Mouse (Mus musculus) liver, embryonic 14.5 days (tissue): ENCODE results near the gene Creb5. TPM values are rescaled to one million over a fixed set of nuclear protein-coding genes. Genes with fewer than 3 reads are reported as not detected.

Experiments
- ATAC-seq: fragments of 200-750 bp; cut with Nextera tagmentation; 2 replicates; pipeline ENCODE4 v1.8.0; 2017; ENCODE audit warnings: moderate number of reproducible peaks, mild to moderate bottlenecking, moderate library complexity; ENCODE audit not compliant: insufficient read depth
- DNase-seq, 3 experiments: peaks; one replicate each; pipeline ENCODE4 v3.0.0-alpha.2; 2012 to 2013; ENCODE audit warnings: low read depth in 3 of 3, low spot score in 3 of 3
- H3K27ac ChIP-seq: fragments of 300-500 bp; sonication (generic); 2 replicates; pipeline ENCODE4 v1.5.1; 2014; ENCODE audit warnings: moderate library complexity, mild to moderate bottlenecking, control low read depth, inconsistent platforms
- H3K27me3 ChIP-seq: fragments of 300-500 bp; sonication (generic); 2 replicates; pipeline ENCODE4 v1.6.1; 2014; ENCODE audit warnings: mild to moderate bottlenecking, low read length, moderate library complexity; ENCODE audit not compliant: control insufficient read depth, insufficient read depth
- H3K36me3 ChIP-seq: fragments of 300-500 bp; sonication (generic); replicated peaks from 2 replicates; pipeline ENCODE4 v1.6.1; 2014; ENCODE audit warnings: low read depth; ENCODE audit not compliant: control insufficient read depth, insufficient read depth
- H3K4me1 ChIP-seq, 2 experiments: fragments of 200-500 bp in 1 of 2; fragments of 300-500 bp in 1 of 2; sonication (generic) in 1 of 2; replicated peaks; 2 replicates each; pipeline ENCODE4 v1.6.1; 2012 to 2014; ENCODE audit warnings: antibody characterized with exemption in 1 of 2, inconsistent platforms in 1 of 2, low read length in 1 of 2; ENCODE audit not compliant: control insufficient read depth in 2 of 2, insufficient read depth in 2 of 2
- H3K4me2 ChIP-seq: fragments of 300-500 bp; sonication (generic); 2 replicates; pipeline ENCODE4 v1.6.1; 2014; ENCODE audit warnings: low read depth, mild to moderate bottlenecking, control low read depth, moderate library complexity
- H3K4me3 ChIP-seq, 2 experiments: fragments of 200-500 bp in 1 of 2; fragments of 300-500 bp in 1 of 2; sonication (generic) in 1 of 2; 2 replicates each; pipeline ENCODE4 v1.5.1; 2012 to 2014; ENCODE audit warnings: low read depth in 2 of 2, low read length in 2 of 2, mild to moderate bottlenecking in 2 of 2, control low read depth in 1 of 2, inconsistent platforms in 1 of 2, moderate library complexity in 1 of 2; ENCODE audit not compliant: insufficient read depth in 1 of 2
- H3K9ac ChIP-seq: fragments of 300-500 bp; sonication (generic); replicated peaks from 2 replicates; pipeline ENCODE4 v1.6.1; 2014; ENCODE audit warnings: mild to moderate bottlenecking, control low read depth, moderate library complexity
- H3K9me3 ChIP-seq: fragments of 300-500 bp; sonication (generic); 2 replicates; pipeline ENCODE4 v1.6.1; 2016; ENCODE audit warnings: low read length, mixed read lengths; ENCODE audit not compliant: control insufficient read depth
- CTCF ChIP-seq: IDR thresholded peaks from 2 replicates; pipeline ENCODE4 v1.5.1; 2016; ENCODE audit warnings: antibody characterized with exemption, low read depth, control low read depth
- EP300 ChIP-seq: IDR thresholded peaks from 2 replicates; pipeline ENCODE4 v1.6.1; 2016; ENCODE audit warnings: antibody characterized with exemption, low read depth
- WGBS: fragments of 180-500 bp; shearing (Covaris S2); extraction: QIAGEN DNeasy Blood & Tissue Kit; methylation state at CpG from one replicate; pipeline ENCODE4 v1.1.7; 2014; ENCODE audit not compliant: insufficient replicate concordance; 5-methylcytosine and 5-hydroxymethylcytosine counted together
- polyA plus RNA-seq, 2 experiments: library from polyadenylated mRNA; depleted of rRNA in 1 of 2; stranded (reverse) in 1 of 2; unstranded in 1 of 2; fragments of >200 nt; fragmentation: Nextera tagmentation in 1 of 2; extraction: Ambion mirVana in 1 of 2; gene quantifications; 2 replicates each; pipeline versions ENCODE4 v1.2.1 to v1.2.3; 2012 to 2014

Gene Creb5
- polyA plus RNA-seq, 2 experiments, result 0.04 to 0.06 TPM

DNA sequence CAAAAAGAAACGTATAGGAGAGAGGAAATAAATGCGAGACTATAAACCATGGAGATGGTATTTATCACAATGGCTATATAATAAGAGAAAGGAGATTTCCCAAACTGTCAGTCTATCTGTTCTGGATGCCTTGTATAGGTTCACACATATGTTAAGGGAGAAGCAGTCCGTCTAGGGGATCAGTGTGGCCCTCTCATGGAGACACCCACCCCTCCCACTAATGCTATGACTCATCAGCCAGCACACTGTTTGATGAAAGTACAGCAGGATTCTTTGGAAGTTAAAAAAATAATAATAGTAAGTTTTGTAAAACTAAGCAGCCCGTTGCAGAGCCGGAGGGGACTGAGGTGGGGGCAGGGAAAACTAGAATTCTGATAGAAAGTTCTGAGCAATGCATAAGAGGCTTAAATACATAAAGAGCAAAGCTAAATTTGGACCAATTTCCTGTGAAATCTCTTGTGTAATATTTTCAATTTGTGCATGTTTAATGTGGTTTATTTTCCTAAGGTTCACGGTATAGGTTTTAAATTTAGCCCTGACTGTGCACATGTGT is 176.3 kb downstream of the Creb5 start:
- Histone ChIP-seq H3K4me2 (no peak overlapping the region), H3K27ac (no peak overlapping the region), H3K9ac (no peak overlapping the region), H3K4me1 (no peaks in the 10 kb centered on the region), H3K4me3 (no peak overlapping the region), H3K9me3 (no peaks in the 10 kb centered on the region), H3K36me3 (no peaks in the 10 kb centered on the region), H3K27me3 (no peaks in the 10 kb centered on the region)
- no peak for TF ChIP-seq EP300
- no peak for TF ChIP-seq CTCF
- ATAC-seq (no peak), DNase-seq (no peak)
- WGBS, result 54% methylated on average over 6 of the region's 6 CpGs

DNA sequence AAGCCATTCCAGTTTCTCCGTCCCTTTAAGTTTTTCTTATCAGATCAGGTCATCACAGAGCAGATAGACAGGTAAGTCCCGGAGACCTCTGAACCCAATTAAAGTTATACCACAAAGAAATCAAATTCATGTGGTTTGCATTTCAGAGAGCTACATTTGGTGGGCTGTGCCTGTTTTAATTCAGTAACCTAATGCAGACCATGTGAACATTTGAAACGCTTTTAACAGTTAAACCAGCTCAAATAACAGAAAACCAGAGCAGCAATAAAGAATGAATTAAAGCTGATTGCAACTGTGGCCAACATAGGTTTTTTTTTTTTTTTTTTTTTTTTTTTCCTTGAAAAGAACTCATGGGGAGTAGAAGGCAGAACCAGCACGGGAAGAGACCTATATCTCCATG is 182.1 kb downstream of the Creb5 start:
- Histone ChIP-seq H3K27ac (no peak overlapping the region), H3K4me1 (no peaks in the 10 kb centered on the region), H3K9ac (no peak overlapping the region), H3K4me3 (no peak overlapping the region), H3K27me3 (no peaks in the 10 kb centered on the region), H3K4me2 (no peak overlapping the region), H3K36me3 (no peaks in the 10 kb centered on the region), H3K9me3 (no peaks in the 10 kb centered on the region)
- no peak for DNase-seq
- WGBS, result 46% methylated on average over 4 of the region's 4 CpGs
- ATAC-seq, result no peak
- TF ChIP-seq EP300, result no peak
- TF ChIP-seq CTCF, result no peak

DNA sequence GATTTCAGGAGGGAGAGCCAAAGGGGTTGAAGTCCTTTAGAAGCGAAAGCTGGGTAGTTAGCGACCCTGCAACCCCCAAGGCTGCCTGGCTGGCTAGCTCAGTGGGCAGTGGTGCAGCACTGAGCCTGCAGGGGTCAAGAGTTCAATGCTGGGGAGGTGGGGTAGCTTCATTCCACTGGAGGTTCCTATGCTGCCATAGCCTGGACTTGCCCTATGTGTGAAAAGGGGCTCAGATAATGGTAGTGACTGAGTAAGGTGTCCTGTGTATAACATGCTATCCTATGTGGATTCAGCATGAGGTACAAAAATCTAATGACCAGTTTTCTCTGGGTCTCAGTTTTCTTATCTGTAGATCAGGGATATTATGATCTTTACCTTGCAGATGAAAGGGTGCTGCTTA is 182.6 kb downstream of the Creb5 start:
- H3K4me2 ChIP-seq, result no peak overlapping the region
- WGBS, result 58% methylated on average over 2 of the region's 2 CpGs
- H3K36me3 ChIP-seq, result no peaks in the 10 kb centered on the region
- no peak for DNase-seq
- no peak overlapping the region for H3K9ac ChIP-seq
- no peak overlapping the region for H3K27ac ChIP-seq
- no peak overlapping the region for H3K4me3 ChIP-seq
- TF ChIP-seq CTCF (no peak), EP300 (no peak)
- ATAC-seq, result no peak
- no peaks in the 10 kb centered on the region for H3K27me3 ChIP-seq
- H3K4me1 ChIP-seq, result no peaks in the 10 kb centered on the region
- H3K9me3 ChIP-seq, result no peaks in the 10 kb centered on the region

DNA sequence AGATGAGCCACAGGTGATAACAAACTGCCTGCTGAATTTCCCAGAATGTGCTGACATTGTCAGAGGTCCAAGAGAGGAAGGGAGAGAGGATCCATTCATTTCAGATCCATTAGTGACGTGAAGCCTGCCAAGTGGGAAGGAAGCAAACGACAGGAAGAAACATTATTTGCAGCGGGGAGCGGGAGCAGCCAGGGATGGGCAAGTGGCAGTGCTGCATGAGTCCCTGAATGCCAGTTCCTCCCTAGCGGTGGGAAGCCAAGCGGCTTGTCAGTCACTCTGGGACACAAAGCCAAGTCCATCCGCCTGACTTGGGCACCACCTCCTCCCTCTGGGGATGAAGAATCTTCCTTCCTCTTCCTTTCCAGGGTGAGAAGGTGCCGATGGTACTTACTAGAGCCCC is 183.5 kb downstream of the Creb5 start:
- 41% methylated on average over 8 of the region's 8 CpGs for WGBS
- DNase-seq (no peak), ATAC-seq (no peak)
- H3K9me3 ChIP-seq, result no peaks in the 10 kb centered on the region
- H3K27ac ChIP-seq, result no peak overlapping the region
- TF ChIP-seq CTCF (no peak), EP300 (no peak)
- no peaks in the 10 kb centered on the region for H3K36me3 ChIP-seq
- no peak overlapping the region for H3K4me2 ChIP-seq
- no peaks in the 10 kb centered on the region for H3K4me1 ChIP-seq
- no peaks in the 10 kb centered on the region for H3K27me3 ChIP-seq
- H3K9ac ChIP-seq, result no peak overlapping the region
- no peak overlapping the region for H3K4me3 ChIP-seq

DNA sequence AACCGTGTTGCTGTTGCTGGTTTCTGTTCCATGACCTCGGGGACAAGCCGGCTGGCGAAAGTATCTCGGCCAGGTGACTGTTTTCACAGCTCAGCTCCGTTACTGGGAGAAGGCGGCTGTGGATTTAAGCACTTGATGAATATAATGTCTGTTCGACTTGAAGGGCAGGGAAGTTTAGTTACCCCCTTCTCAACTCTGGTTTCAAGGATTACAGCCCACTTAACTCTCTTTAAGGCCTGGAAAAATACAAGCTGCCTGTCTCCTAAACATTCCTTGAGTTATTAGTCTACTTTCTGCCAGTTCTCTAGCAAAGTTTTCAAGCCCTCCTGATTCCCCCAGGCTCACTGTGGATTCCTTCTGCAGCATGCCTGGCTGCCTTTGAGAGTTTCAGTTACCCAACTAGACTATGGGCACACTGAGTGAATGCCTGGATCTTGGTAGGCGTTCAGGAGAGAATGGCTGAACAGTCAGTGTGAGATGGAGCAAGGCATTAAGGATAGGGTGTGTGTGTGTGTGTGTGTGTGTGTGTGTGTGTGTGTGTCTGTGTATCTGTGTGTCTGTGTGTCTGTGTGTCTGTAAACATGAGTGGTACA is 184.0 kb downstream of the Creb5 start:
- DNase-seq (no peak), ATAC-seq (no peak)
- Histone ChIP-seq H3K4me2 (no peak overlapping the region), H3K4me3 (no peak overlapping the region), H3K4me1 (no peaks in the 10 kb centered on the region), H3K27ac (no peak overlapping the region), H3K36me3 (no peaks in the 10 kb centered on the region), H3K27me3 (no peaks in the 10 kb centered on the region), H3K9ac (no peak overlapping the region), H3K9me3 (no peaks in the 10 kb centered on the region)
- TF ChIP-seq EP300 (no peak), CTCF (no peak)
- 47% methylated on average over 9 of the region's 9 CpGs for WGBS
